Mouse (Mus musculus): Measurements from ENCODE around the gene Gm40460. TPM values are rescaled to one million over a fixed set of nuclear protein-coding genes. Genes with fewer than 3 reads are reported as not detected.
"Not testable (repeated sequence)": the region's sequence is repeated elsewhere in the genome, so short reads cannot be mapped to it uniquely, and the experiment has no call there.

Gene Gm40460
- polyA plus RNA-seq, 1 experiment from 2014 or later: not detected

- ATAC-seq (replicated peaks; ENCODE audit: low FRiP score); H3K27me3 ChIP-seq (replicated peaks; ENCODE audit: control insufficient read depth, insufficient read depth, low read length); DNase-seq (ENCODE audit: low spot score); H3K4me2 ChIP-seq; H3K4me3 ChIP-seq (ENCODE audit: low read depth, low read length); H3K9me3 ChIP-seq (ENCODE audit: control insufficient read depth, low read length); H3K4me1 ChIP-seq (replicated peaks; ENCODE audit: control insufficient read depth, insufficient read depth, low read length); H3K27ac ChIP-seq (ENCODE audit: low read depth, low read length); H3K36me3 ChIP-seq (ENCODE audit: control insufficient read depth, insufficient read depth, low read length); H3K9ac ChIP-seq (ENCODE audit: low read depth, low read length): not testable (repeated sequence)
- 72% methylated on average over 5 of the region's 5 CpGs for WGBS
Observed at GRCm38 (mm10) chr7:142206891-142207290, 34.0 kb downstream of the Gm40460 start.

GRCm38 (mm10) chr7:142205488-142205887 lies 35.4 kb downstream of the Gm40460 start:
- Histone ChIP-seq H3K4me3 (ENCODE audit: low read depth, low read length) (no peak overlapping the region), H3K36me3 (ENCODE audit: control insufficient read depth, insufficient read depth, low read length) (no peaks in the 10 kb centered on the region), H3K27ac (ENCODE audit: low read depth, low read length) (no peak overlapping the region), H3K9me3 (ENCODE audit: control insufficient read depth, low read length) (no peaks in the 10 kb centered on the region), H3K9ac (ENCODE audit: low read depth, low read length) (no peak overlapping the region), H3K4me1 (replicated peaks; ENCODE audit: control insufficient read depth, insufficient read depth, low read length) (no peaks in the 10 kb centered on the region), H3K4me2 (no peak overlapping the region), H3K27me3 (replicated peaks; ENCODE audit: control insufficient read depth, insufficient read depth, low read length) (no peaks in the 10 kb centered on the region)
- ATAC-seq (replicated peaks; ENCODE audit: low FRiP score): no peak
- DNase-seq (ENCODE audit: low spot score): no peak

GRCm38 (mm10) chr7:142201064-142201463 lies 39.8 kb downstream of the Gm40460 start, which contains the start of gene Krtap5-3:
Krtap5-3 (plus strand) TSS chr7:142201364.
- Histone ChIP-seq H3K4me3 (ENCODE audit: low read depth, low read length) (no peak within 1 kb of the TSS), H3K27ac (ENCODE audit: low read depth, low read length) (no peak within 1 kb of the TSS), H3K4me1 (replicated peaks; ENCODE audit: control insufficient read depth, insufficient read depth, low read length) (no peaks in the 10 kb centered on the region), H3K4me2 (no peak within 1 kb of the TSS), H3K27me3 (replicated peaks; ENCODE audit: control insufficient read depth, insufficient read depth, low read length) (no peaks in the 10 kb centered on the region), H3K9me3 (ENCODE audit: control insufficient read depth, low read length) (no peaks in the 10 kb centered on the region), H3K36me3 (ENCODE audit: control insufficient read depth, insufficient read depth, low read length) (no peaks in the 10 kb centered on the region), H3K9ac (ENCODE audit: low read depth, low read length) (no peak within 1 kb of the TSS)
- DNase-seq (ENCODE audit: low spot score) (no peak), ATAC-seq (replicated peaks; ENCODE audit: low FRiP score) (no peak)
- WGBS: 73% methylated on average over 1 of the region's 1 CpGs

GRCm38 (mm10) chr7:142198748-142199147 lies 42.1 kb downstream of the Gm40460 start:
- Histone ChIP-seq H3K36me3 (ENCODE audit: control insufficient read depth, insufficient read depth, low read length) (no peaks in the 10 kb centered on the region), H3K4me3 (ENCODE audit: low read depth, low read length) (no peak overlapping the region), H3K4me1 (replicated peaks; ENCODE audit: control insufficient read depth, insufficient read depth, low read length) (no peaks in the 10 kb centered on the region), H3K9me3 (ENCODE audit: control insufficient read depth, low read length) (no peaks in the 10 kb centered on the region), H3K9ac (ENCODE audit: low read depth, low read length) (no peak overlapping the region), H3K4me2 (no peak overlapping the region), H3K27ac (ENCODE audit: low read depth, low read length) (no peak overlapping the region), H3K27me3 (replicated peaks; ENCODE audit: control insufficient read depth, insufficient read depth, low read length) (no peaks in the 10 kb centered on the region)
- WGBS: 77% methylated on average over 2 of the region's 2 CpGs
- DNase-seq (ENCODE audit: low spot score) (no peak), ATAC-seq (replicated peaks; ENCODE audit: low FRiP score) (no peak)

Other genes with a start within 250 kb of the Gm40460 start
- gene Mob2, start 180.0 kb downstream of the Gm40460 start, polyA plus RNA-seq (2014; fragmentation: Nextera tagmentation; extraction: Ambion mirVana): 63.1 and 67.1 TPM in 2 replicates
- 2.5 and 2.6 TPM in 2 replicates for gene Dusp8, start 145.2 kb downstream of the Gm40460 start, polyA plus RNA-seq (2014; fragmentation: Nextera tagmentation; extraction: Ambion mirVana)
- gene Gm45618, start 120.3 kb downstream of the Gm40460 start, polyA plus RNA-seq (2014; fragmentation: Nextera tagmentation; extraction: Ambion mirVana): not detected in 2 replicates
- gene Gm39115, start 105.0 kb downstream of the Gm40460 start, polyA plus RNA-seq (2014; fragmentation: Nextera tagmentation; extraction: Ambion mirVana): not detected in 2 replicates
- gene Gm45337, start 96.5 kb downstream of the Gm40460 start, polyA plus RNA-seq (2014; fragmentation: Nextera tagmentation; extraction: Ambion mirVana): not detected in 2 replicates
- gene Gm29735, start 84.0 kb downstream of the Gm40460 start, polyA plus RNA-seq (2014; fragmentation: Nextera tagmentation; extraction: Ambion mirVana): not detected in 2 replicates
- not detected in 2 replicates for gene Gm4553, start 75.3 kb downstream of the Gm40460 start, polyA plus RNA-seq (2014; fragmentation: Nextera tagmentation; extraction: Ambion mirVana)
- not detected in 2 replicates for gene Krtap5-2, start 65.1 kb downstream of the Gm40460 start, polyA plus RNA-seq (2014; fragmentation: Nextera tagmentation; extraction: Ambion mirVana)
- gene Gm10153, start 50.7 kb downstream of the Gm40460 start, polyA plus RNA-seq (2014; fragmentation: Nextera tagmentation; extraction: Ambion mirVana): not detected in 2 replicates
- gene Krtap5-3, start 39.7 kb downstream of the Gm40460 start, polyA plus RNA-seq (2014; fragmentation: Nextera tagmentation; extraction: Ambion mirVana): not detected in 2 replicates
- gene Gm7579, start 29.2 kb downstream of the Gm40460 start, polyA plus RNA-seq (2014; fragmentation: Nextera tagmentation; extraction: Ambion mirVana): not detected in 2 replicates
- gene Krtap5-5, start 11.1 kb downstream of the Gm40460 start, polyA plus RNA-seq (2014; fragmentation: Nextera tagmentation; extraction: Ambion mirVana): not detected in 2 replicates
- not detected in 2 replicates for gene Gm2431, start 17.3 kb upstream of the Gm40460 start, polyA plus RNA-seq (2014; fragmentation: Nextera tagmentation; extraction: Ambion mirVana)
- not detected in 2 replicates for gene Gm4559, start 33.3 kb upstream of the Gm40460 start, polyA plus RNA-seq (2014; fragmentation: Nextera tagmentation; extraction: Ambion mirVana)
- gene Krtap5-1, start 56.0 kb upstream of the Gm40460 start, polyA plus RNA-seq (2014; fragmentation: Nextera tagmentation; extraction: Ambion mirVana): not detected in 2 replicates
- not detected in 2 replicates for gene Krtap5-4, start 62.5 kb upstream of the Gm40460 start, polyA plus RNA-seq (2014; fragmentation: Nextera tagmentation; extraction: Ambion mirVana)
- 1.8 and 2.4 TPM in 2 replicates for gene Ifitm10, start 132.7 kb upstream of the Gm40460 start, polyA plus RNA-seq (2014; fragmentation: Nextera tagmentation; extraction: Ambion mirVana)
- not detected in 2 replicates for gene Gm49369, start 141.6 kb upstream of the Gm40460 start, polyA plus RNA-seq (2014; fragmentation: Nextera tagmentation; extraction: Ambion mirVana)
- gene Ctsd, start 147.0 kb upstream of the Gm40460 start, polyA plus RNA-seq (2014; fragmentation: Nextera tagmentation; extraction: Ambion mirVana): 316 and 340 TPM in 2 replicates
- gene Syt8, start 193.8 kb upstream of the Gm40460 start, polyA plus RNA-seq (2014; fragmentation: Nextera tagmentation; extraction: Ambion mirVana): 0.41 and 0.42 TPM in 2 replicates
- 1.9 and 3.7 TPM in 2 replicates for gene Tnni2, start 200.7 kb upstream of the Gm40460 start, polyA plus RNA-seq (2014; fragmentation: Nextera tagmentation; extraction: Ambion mirVana)
- gene Lsp1, start 219.7 kb upstream of the Gm40460 start, polyA plus RNA-seq (2014; fragmentation: Nextera tagmentation; extraction: Ambion mirVana): 19.2 and 20.7 TPM in 2 replicates

Measured in liver, embryonic 11.5 days (tissue).